Mouse (Mus musculus) Patski (cell line): ENCODE results near the gene Alg3. TPM values are rescaled to one million over a fixed set of nuclear protein-coding genes. Genes with fewer than 3 reads are reported as not detected.

Source experiments
- ATAC-seq: fragments of 100-300 bp; one replicate; pipeline ENCODE4 v1.8.0; 2021
- CTCF ChIA-PET: fragments of 350-600 bp; sonication (Branson Sonifier 250); formaldehyde crosslinking; loops from one replicate; lab custom pipeline; 2022; ENCODE audit warnings: inconsistent platforms; lab: Charles Lee
- POLR2A ChIA-PET: fragments of 350-600 bp; sonication (Branson Sonifier 250); formaldehyde crosslinking; loops from one replicate; lab custom pipeline; 2022; ENCODE audit warnings: antibody characterized with exemption, inconsistent platforms; lab: Charles Lee
- DNase-seq: peaks from one replicate; pipeline ENCODE4 v3.0.0-alpha.2; 2011; ENCODE audit warnings: low read depth, low spot score
- H3K27me3 ChIP-seq: fragments of 371-371 bp; one replicate; pipeline ENCODE4 v1.5.1; 2021
- CTCF ChIP-seq: fragments of 100-300 bp; IDR thresholded peaks from one replicate; pipeline ENCODE4 v1.5.1; 2021
- in situ Hi-C: fragments of 300-500 bp; cut with MboI; formaldehyde crosslinking; loops from 3 replicates; pipeline ENCODE4 v1.11.1; 2018; ENCODE audit warnings: low pct_unique_long_range_greater_than_20kb, mixed read lengths
- polyA plus RNA-seq: library from polyadenylated mRNA; unstranded; gene quantifications from one replicate; pipeline ENCODE4 v1.2.3, GENCODE M21; 2021

Gene Alg3
- polyA plus RNA-seq, 1 experiment from 2014 or later: 21.5 TPM

DNA sequence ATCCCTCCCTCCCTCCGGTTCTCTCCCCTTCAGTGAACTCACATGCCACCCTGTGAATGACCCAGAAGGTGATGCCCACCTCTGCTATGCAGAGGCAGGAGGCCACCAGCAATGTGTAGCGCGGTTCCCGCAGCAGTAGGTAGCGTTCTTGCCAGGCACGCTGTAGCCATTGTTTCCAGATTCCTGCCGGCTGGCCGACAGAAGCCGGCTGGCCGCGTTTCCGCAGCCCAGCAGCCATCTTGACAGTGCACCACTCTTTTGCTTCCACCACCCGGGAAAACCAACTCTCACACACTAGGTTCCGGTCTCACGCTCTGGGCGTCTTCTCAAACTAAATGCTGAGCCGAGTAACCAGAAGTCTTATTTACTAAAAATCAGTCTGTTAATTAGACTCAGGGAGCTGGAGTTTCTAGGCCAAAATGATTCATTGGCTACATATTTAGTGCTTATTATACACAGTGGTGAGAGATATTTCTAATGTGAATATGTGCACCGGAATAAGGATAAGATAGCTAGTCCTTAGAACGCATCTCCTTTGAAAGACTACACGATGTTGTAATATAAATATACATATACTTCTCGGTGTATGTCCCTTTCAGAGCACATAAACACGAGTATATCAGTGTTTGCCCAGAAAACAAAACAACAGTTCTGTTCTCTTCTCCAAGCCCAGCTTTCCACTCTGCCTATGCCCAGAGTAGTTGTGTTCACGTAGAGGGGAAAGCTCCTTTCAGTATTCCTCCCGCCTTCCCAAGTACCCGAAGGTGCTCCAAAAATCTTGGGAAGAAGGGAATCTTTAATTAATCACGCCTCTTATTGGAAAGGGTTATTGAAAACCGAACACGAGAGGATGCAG lies 806 bp downstream of the Alg3 start:
- ATAC-seq (peak; percentile 8), DNase-seq (no peak)
- in situ Hi-C loops: loop anchor here (5.0 kb wide), 1 partner anchor 63 kb away; the partner anchor contains the start of gene Abcf3
- no peaks in the 10 kb centered on the region for H3K27me3 ChIP-seq
- POLR2A ChIA-PET: interaction anchor here (0.7 to 1.5 kb wide), 5 partner anchors 10 to 73 kb away, joined by 3 to 4 read pairs (median 3); partner anchors contain the start of gene Psmd2
- no peak for TF ChIP-seq CTCF
- CTCF ChIA-PET: interaction anchor here (0.9 to 1.2 kb wide), 5 partner anchors 10 to 113 kb away, joined by 3 to 5 read pairs (median 3); partner anchors contain the start of gene Camk2n2

DNA sequence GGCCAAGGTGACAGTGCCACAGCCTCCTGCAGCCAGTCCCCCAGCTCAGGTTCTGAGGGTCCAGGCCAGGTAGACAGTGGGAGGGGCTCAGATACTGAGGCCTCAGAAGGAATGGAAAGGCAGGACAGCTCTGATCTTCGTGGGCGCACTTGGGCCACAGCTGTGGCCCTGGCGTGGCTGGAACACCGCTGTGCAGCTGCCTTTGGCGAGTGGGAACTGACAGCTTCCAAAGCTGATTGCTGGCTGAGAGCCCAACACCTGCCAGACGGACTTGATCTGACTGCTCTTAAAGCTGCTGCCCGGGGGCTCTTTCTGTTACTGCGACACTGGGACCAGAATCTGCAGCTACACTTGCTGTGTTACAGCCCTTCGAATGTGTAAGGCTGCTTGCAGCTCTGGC lies 6.8 kb downstream of the Alg3 start:
- no peaks in the 10 kb centered on the region for H3K27me3 ChIP-seq
- ATAC-seq (no peak), DNase-seq (no peak)
- TF ChIP-seq CTCF: no peak
- ChIA-PET CTCF (no interaction called here), POLR2A (no interaction called here)
- in situ Hi-C loops: loop anchor here (5.0 kb wide), 1 partner anchor 37 kb away; no protein-coding TSS in a partner anchor

DNA sequence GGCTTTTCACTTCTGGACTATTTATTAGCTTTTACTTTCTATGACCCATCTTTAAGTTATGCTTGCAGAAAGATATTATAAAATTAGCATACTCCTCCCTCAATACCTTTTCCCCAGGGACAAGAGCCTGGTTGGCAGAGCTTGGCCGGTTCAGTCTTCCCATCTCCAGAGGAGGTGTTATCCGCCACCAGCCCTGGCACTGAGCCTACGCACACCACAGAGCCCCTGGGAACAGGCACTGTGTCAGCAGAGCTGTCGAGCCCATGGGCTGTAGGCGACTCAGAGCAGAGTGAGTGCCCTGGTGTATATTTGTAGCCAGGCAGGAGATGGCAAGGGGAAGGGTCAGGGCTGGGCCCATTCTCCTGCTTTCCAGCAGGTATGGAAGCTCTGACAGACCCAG lies 11.0 kb downstream of the Alg3 start:
- CTCF ChIA-PET: no interaction called here
- peaks cover 7% of the 10 kb centered on the region for H3K27me3 ChIP-seq
- POLR2A ChIA-PET: interaction anchor here (0.9 kb wide), 1 partner anchor 10 kb away, joined by 4 read pairs; the partner anchor contains the start of genes Eef1akmt4 and Gm49333
- TF ChIP-seq CTCF: no peak
- in situ Hi-C loops: loop anchor here (5.0 kb wide), 1 partner anchor 33 kb away; no protein-coding TSS in a partner anchor
- DNase-seq: no peak
- no peak for ATAC-seq

DNA sequence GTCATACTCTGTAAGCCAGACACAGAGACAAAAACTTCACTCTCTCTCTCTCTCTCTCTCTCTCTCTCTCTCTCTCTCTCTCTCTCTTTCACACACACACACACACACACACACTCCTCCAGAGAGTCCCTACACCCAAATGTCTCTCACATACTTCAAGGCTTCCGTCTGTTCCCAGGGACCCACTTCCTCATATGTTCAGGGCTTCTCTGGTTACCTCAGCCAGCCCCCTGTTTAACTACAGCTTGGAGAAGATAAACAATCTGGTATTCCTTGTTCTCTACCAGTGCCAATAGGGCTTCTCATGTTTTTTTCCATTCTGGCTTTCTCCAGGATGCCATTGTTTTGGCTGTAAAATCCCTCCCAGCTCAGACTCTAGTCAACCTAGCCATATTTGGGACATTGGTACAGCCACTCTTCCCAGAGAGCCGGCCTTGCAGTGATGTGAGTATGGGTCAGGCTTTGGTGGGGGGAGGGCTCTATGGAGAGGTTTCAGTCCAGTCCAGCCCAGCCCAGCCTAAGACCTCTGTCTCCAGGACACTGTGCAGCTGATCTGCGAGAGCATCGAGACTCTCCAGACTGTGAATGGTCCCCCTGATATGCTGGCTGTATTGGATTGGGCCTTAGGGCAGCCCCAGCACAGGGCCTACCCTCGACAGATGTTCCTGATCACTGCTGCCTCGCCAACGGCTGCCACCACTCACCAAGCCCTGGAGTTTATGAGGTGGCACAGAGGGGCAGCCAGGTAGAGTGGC lies 14.7 kb downstream of the Alg3 start:
- CTCF ChIA-PET: no interaction called here
- POLR2A ChIA-PET: interaction anchor here (0.6 kb wide), 1 partner anchor 14 kb away, joined by 3 read pairs; no protein-coding TSS in a partner anchor
- ATAC-seq (no peak), DNase-seq (no peak)
- in situ Hi-C loops: no loop called here
- no peak for TF ChIP-seq CTCF
- H3K27me3 ChIP-seq: peaks cover 23% of the 10 kb centered on the region

DNA sequence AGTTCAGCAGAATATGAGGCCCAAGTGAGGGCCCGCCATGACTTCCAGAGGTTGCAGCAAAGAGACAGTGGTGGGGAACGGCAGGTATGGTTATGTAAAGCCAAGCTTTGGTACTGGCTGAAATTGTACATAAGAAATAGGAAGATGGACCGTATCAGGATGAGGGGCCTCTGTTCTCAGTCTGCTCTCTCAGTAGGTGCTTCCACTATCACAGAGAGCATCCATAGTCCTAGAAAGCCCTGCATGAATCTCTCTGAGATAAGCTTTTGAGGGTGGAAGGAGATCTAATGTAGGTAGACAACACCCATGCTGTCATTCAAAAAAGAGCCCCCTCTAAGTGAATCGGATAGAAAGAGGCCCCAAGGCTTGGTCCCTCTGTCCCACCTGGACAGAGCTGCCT lies 15.8 kb downstream of the Alg3 start:
- ChIA-PET POLR2A (no interaction called here), CTCF (no interaction called here)
- no peak for TF ChIP-seq CTCF
- no peak for DNase-seq
- ATAC-seq: no peak
- peaks cover 33% of the 10 kb centered on the region for H3K27me3 ChIP-seq
- in situ Hi-C loops: no loop called here

DNA sequence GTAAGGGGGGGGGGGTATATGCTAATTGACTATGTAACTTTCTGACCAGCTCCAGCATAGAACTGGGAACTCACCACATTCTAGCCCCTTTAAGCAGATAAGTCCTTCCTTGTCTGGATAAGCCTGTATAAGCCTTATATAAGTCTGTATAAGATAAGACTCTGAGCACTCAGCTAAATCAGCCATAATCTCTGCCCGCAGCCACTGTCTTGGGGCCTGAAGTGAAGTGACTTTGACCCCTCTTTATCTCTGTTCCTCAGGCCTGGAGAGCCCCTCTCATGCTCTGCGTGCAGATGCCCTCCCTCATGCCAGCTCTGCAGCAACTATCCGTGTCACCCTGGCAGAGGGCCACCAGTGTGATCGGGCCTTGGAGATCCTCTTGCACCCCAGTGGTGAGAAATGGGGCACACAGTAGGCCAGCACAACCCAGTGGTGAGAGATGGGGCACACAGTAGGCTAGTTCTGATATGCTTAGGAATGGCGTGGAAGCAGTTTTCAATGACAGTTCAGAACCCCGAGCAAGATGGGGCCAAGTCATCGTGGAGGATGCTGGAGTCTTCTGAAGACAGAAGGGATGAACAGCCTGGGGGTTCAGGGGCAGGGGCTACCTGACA lies 16.4 kb downstream of the Alg3 start:
- DNase-seq (no peak), ATAC-seq (no peak)
- in situ Hi-C loops: no loop called here
- CTCF ChIA-PET: no interaction called here
- TF ChIP-seq CTCF: no peak
- POLR2A ChIA-PET: no interaction called here
- peaks cover 39% of the 10 kb centered on the region for H3K27me3 ChIP-seq

DNA sequence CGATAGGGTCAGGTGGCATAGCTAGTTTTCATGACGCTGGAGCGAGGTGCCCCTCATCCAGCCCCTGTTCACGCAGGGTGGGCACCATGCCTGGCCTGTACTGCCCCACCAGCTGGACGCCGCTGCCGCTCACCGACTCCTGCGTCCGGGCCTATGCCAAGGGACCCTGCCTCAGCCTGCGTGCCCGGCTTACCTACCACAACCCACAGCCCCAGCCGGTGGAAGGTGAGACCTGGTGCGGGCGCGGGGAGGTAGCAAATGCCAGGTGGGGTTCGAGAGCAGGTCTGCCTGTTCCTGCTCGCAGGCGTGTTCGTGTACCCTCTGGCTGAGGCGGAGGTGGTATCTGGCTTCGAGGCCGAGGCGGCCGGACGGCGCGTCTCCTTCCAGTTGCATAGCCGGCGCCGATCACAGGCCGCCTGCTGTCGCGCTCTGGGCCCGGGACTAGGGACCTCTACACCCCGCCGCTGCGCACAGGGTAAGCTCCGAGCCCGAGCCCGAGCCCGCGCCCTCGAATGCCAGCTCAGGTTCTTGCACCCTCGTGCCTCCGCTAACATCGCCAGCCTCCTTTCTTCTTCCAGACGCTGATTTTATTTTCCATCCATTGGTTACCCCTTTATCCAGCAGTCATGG lies 20.3 kb downstream of the Alg3 start:
- DNase-seq: no peak
- peaks cover 60% of the 10 kb centered on the region for H3K27me3 ChIP-seq
- no peak for TF ChIP-seq CTCF

DNA sequence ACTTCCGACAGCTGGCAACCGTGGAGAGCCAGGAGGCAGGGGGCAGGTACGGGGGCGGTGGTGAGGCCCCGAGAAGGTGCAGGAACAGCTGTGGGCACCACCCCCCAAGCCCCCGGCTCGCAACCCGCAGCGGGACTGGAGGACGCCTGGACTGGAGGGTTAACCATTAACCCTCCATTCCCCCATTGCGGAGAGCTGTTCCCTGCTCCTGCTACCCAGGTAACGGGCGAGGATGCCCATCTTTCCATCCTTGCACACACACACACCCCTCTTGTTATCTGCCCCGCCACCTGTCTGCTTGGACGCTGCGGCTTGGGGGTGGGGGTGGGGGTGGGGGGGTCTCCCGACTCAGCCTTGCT lies 20.9 kb downstream of the Alg3 start:
- TF ChIP-seq CTCF: no peak
- H3K27me3 ChIP-seq: peaks cover 59% of the 10 kb centered on the region
- DNase-seq: no peak
- ChIA-PET POLR2A (interaction anchor here (0.6 kb wide), 1 partner anchor 28 kb away, joined by 3 read pairs; no protein-coding TSS in a partner anchor), CTCF (no interaction called here)
- in situ Hi-C loops: no loop called here
- ATAC-seq: no peak

More for the DNA sequence above, 20.3 kb downstream of the Alg3 start:
- in situ Hi-C loops: no loop called here
- POLR2A ChIA-PET: interaction anchor here (0.6 to 1.0 kb wide), 2 partner anchors 9 to 29 kb away, joined by 3 read pairs; no protein-coding TSS in a partner anchor
- no peak for ATAC-seq
- CTCF ChIA-PET: no interaction called here

DNA sequence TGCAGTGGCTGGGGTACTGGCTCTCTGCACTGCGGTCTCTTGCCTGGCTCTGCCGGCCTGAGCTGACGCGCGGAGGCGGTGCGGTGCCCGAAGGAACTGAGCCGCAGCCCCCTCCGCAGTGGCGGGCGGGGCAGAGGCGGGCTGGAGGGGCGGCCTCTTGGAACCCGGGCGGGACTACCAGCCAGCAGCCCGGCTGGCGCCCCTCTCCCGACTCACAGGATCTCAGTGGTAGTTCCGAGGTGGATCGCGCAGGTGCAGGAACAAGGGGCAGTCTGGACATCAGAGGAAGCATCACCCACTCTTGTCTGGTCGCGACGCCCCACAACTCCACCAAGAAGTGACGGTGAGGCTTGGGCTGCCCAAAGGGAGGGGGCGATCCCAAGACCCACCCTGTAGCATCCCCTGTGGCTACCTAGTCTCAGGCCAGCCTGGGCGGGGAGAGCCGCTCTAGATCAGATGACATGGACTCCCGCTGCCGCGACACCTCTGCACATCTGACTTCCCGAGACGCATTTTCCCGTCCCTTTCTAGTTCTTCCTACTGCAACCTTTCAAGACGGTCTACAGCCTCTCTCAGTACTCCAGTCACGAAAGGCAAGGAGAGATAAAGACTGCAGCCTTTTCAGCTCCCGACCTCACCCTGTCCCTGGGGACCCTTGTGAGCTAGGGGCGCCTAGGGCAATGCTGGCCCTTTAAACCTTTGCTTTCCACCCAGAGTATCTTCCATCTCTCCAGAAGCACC lies 21.4 kb downstream of the Alg3 start:
- no peak for TF ChIP-seq CTCF
- peaks cover 62% of the 10 kb centered on the region for H3K27me3 ChIP-seq
- CTCF ChIA-PET: no interaction called here
- in situ Hi-C loops: no loop called here
- POLR2A ChIA-PET: interaction anchor here (0.6 kb wide), 1 partner anchor 28 kb away, joined by 3 read pairs; no protein-coding TSS in a partner anchor
- no peak for DNase-seq
- ATAC-seq: peak; percentile 60
